Mouse (Mus musculus): ENCODE measurements around the gene Xlr3a. TPM values are rescaled to one million over a fixed set of nuclear protein-coding genes. Genes with fewer than 3 reads are reported as not detected.
A peak's percentile ranks its signal among the peaks of the same experiment; 100 is the strongest.

Gene Xlr3a
- polyA plus RNA-seq, 1 experiment from 2014 or later = 3.6 TPM

DNA sequence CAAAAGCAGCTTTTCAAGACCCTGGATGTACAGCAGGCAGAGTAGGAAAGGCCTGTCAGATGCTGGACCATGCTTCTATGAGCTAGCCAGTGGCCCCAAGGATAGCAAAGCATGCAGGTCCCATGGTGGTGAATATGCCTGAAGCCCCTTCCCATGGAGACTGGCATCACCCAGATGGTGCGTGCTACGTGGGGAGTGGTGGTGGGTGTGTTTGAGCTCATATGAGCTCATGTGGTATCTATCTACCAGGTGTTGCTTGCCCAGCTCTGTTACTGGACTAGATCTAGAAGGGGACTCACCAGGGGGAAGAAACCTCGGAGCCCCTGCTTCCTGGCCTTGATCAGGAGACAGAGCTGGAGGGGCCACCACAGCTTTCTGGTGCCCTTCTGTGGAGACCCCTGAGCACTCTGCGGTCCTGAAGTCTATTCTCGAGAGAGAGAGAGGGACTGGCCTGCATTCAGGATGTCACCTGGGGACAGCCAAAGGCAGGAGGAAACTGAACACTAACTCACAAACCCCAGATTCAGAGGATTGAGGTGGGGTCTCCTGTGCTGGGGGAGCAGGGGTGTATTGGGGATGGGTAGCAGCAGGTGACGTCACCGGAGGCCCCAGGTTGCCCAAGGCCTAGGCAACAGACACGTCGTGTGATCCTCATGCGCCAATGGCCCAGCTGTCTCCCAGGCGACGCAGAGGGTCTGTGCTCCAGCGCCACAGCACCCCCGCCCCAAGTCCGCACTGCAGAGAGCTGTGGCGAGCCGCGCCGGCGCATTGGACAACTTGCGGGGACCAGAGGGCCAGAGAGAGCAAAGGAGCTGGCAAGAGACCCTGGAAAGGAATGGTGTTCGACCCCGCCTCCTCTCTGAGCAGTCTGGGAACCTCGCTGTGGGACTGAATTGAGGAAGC, 33.1 kb downstream of the Xlr3a start:
- H3K4me3 ChIP-seq (ENCODE audit: low read depth, low read length) = peak overlapping the region; percentile 16; the same call in 1 of the 2 replicates
- no peaks in the 10 kb centered on the region for H3K4me1 ChIP-seq (replicated peaks; ENCODE audit: control insufficient read depth, insufficient read depth, low read length)
- H3K9me3 ChIP-seq (ENCODE audit: control insufficient read depth, low read length) = no peaks in the 10 kb centered on the region
- H3K27me3 ChIP-seq (ENCODE audit: control insufficient read depth, insufficient read depth, low read length) = no peaks in the 10 kb centered on the region
- H3K27ac ChIP-seq (ENCODE audit: low read depth, low read length) = no peak overlapping the region
- peak overlapping the region; percentile 54 for H3K9ac ChIP-seq (ENCODE audit: low read length)
- no peaks in the 10 kb centered on the region for H3K36me3 ChIP-seq (ENCODE audit: control insufficient read depth, insufficient read depth, low read length)
- peak overlapping the region; percentile 46 for H3K4me2 ChIP-seq (ENCODE audit: low read depth, low read length, severe bottlenecking)
- ATAC-seq (replicated peaks; ENCODE audit: low FRiP score) (peak; percentile 67), DNase-seq (ENCODE audit: low spot score) (peak; percentile 70)
- 26% methylated on average over 22 of the region's 24 CpGs for WGBS

GRCm38 (mm10) chrX:73062323-73062722, 34.6 kb downstream of the Xlr3a start:
- ATAC-seq (replicated peaks; ENCODE audit: low FRiP score) (no peak), DNase-seq (ENCODE audit: low spot score) (no peak)
- no peak overlapping the region for H3K9ac ChIP-seq (ENCODE audit: low read length)
- no peaks in the 10 kb centered on the region for H3K27me3 ChIP-seq (ENCODE audit: control insufficient read depth, insufficient read depth, low read length)
- no peaks in the 10 kb centered on the region for H3K36me3 ChIP-seq (ENCODE audit: control insufficient read depth, insufficient read depth, low read length)
- WGBS = 47% methylated on average over 5 of the region's 5 CpGs
- H3K4me1 ChIP-seq (replicated peaks; ENCODE audit: control insufficient read depth, insufficient read depth, low read length) = no peaks in the 10 kb centered on the region
- H3K27ac ChIP-seq (ENCODE audit: low read depth, low read length) = no peak overlapping the region
- H3K9me3 ChIP-seq (ENCODE audit: control insufficient read depth, low read length) = no peaks in the 10 kb centered on the region
- no peak overlapping the region for H3K4me2 ChIP-seq (ENCODE audit: low read depth, low read length, severe bottlenecking)
- H3K4me3 ChIP-seq (ENCODE audit: low read depth, low read length) = no peak overlapping the region

DNA sequence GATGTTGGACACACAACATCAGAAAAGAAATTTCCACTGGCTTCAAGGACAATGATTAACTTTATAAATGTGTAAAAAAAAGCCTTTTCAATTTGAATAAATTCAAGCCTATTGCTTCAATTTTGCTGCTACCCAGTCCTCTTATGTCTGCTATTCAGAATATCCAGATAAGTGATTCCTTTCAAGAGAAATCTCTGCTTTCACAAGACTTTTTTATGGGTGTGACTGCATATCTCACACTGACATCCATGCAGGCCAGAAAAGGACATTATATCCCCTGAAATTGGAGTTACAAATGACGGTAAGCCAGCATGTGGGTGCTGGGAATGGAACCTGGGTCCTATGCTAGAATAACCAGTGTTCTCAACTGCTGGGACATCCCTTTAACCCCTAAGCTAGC, 35.4 kb downstream of the Xlr3a start:
- no peak overlapping the region for H3K27ac ChIP-seq (ENCODE audit: low read depth, low read length)
- no peaks in the 10 kb centered on the region for H3K9me3 ChIP-seq (ENCODE audit: control insufficient read depth, low read length)
- DNase-seq (ENCODE audit: low spot score) (no peak), ATAC-seq (replicated peaks; ENCODE audit: low FRiP score) (no peak)
- H3K4me3 ChIP-seq (ENCODE audit: low read depth, low read length) = no peak overlapping the region
- no peaks in the 10 kb centered on the region for H3K36me3 ChIP-seq (ENCODE audit: control insufficient read depth, insufficient read depth, low read length)
- no peaks in the 10 kb centered on the region for H3K4me1 ChIP-seq (replicated peaks; ENCODE audit: control insufficient read depth, insufficient read depth, low read length)
- H3K27me3 ChIP-seq (ENCODE audit: control insufficient read depth, insufficient read depth, low read length) = no peaks in the 10 kb centered on the region
- H3K9ac ChIP-seq (ENCODE audit: low read length) = no peak overlapping the region
- WGBS = 91% methylated on average over 1 of the region's 1 CpGs
- H3K4me2 ChIP-seq (ENCODE audit: low read depth, low read length, severe bottlenecking) = no peak overlapping the region

DNA sequence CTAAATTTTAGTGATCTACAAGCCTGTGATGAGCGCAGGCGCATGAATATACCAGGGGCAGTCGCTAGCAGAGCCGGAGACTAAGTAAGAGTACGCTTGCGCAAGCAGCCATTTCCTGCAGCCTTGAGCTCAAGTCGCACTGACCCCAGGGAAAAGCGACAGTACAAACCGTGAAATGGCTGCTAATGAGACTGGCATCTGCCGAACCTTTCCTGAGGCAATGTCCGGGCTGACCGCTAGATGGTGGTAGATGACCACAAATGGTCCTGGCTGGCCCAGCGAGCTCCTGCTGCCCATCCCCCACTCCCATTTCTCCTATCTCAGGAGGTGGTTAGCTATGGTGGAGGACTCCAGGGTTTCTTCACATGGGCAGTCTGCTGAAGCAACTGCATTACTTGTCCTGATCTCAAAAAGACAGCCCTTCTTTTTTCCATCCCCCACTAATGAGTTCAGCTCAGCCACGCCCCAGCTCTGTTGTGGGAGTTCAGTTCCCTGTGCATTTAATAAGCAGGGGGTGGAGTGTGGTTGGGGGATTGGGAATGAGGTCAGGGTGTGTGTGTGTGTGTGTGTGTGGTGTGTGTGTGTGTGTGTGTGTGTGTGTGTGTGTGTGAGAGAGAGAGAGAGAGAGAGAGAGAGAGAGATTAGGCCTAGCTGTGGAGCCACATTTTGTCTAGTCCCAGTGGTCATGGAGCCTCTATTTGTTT, 42.9 kb downstream of the Xlr3a start:
- DNase-seq (ENCODE audit: low spot score) (peak; percentile 94), ATAC-seq (replicated peaks; ENCODE audit: low FRiP score) (peak; percentile 94)
- no peaks in the 10 kb centered on the region for H3K36me3 ChIP-seq (ENCODE audit: control insufficient read depth, insufficient read depth, low read length)
- WGBS = 16% methylated on average over 13 of the region's 14 CpGs
- no peaks in the 10 kb centered on the region for H3K9me3 ChIP-seq (ENCODE audit: control insufficient read depth, low read length)
- H3K9ac ChIP-seq (ENCODE audit: low read length) = no peak overlapping the region; the same call in 1 of the 2 replicates
- no peak overlapping the region for H3K4me3 ChIP-seq (ENCODE audit: low read depth, low read length)
- H3K4me2 ChIP-seq (ENCODE audit: low read depth, low read length, severe bottlenecking) = no peak overlapping the region
- no peaks in the 10 kb centered on the region for H3K27me3 ChIP-seq (ENCODE audit: control insufficient read depth, insufficient read depth, low read length)
- H3K27ac ChIP-seq (ENCODE audit: low read depth, low read length) = no peak overlapping the region
- no peaks in the 10 kb centered on the region for H3K4me1 ChIP-seq (replicated peaks; ENCODE audit: control insufficient read depth, insufficient read depth, low read length)

- Histone ChIP-seq H3K9ac (ENCODE audit: low read length) (no peak overlapping the region), H3K9me3 (ENCODE audit: control insufficient read depth, low read length) (no peaks in the 10 kb centered on the region), H3K4me3 (ENCODE audit: low read depth, low read length) (no peak overlapping the region), H3K27ac (ENCODE audit: low read depth, low read length) (no peak overlapping the region), H3K4me2 (ENCODE audit: low read depth, low read length, severe bottlenecking) (no peak overlapping the region), H3K36me3 (ENCODE audit: control insufficient read depth, insufficient read depth, low read length) (no peaks in the 10 kb centered on the region), H3K27me3 (ENCODE audit: control insufficient read depth, insufficient read depth, low read length) (no peaks in the 10 kb centered on the region), H3K4me1 (replicated peaks; ENCODE audit: control insufficient read depth, insufficient read depth, low read length) (no peaks in the 10 kb centered on the region)
- 83% methylated on average over 12 of the region's 12 CpGs for WGBS
- ATAC-seq (replicated peaks; ENCODE audit: low FRiP score) (no peak), DNase-seq (ENCODE audit: low spot score) (no peak)
Observed at GRCm38 (mm10) chrX:73039666-73040065, 57.2 kb downstream of the Xlr3a start.

- no peaks in the 10 kb centered on the region for H3K27me3 ChIP-seq (ENCODE audit: control insufficient read depth, insufficient read depth, low read length)
- no peaks in the 10 kb centered on the region for H3K4me1 ChIP-seq (replicated peaks; ENCODE audit: control insufficient read depth, insufficient read depth, low read length)
- H3K27ac ChIP-seq (ENCODE audit: low read depth, low read length) = no peak overlapping the region
- no peak overlapping the region for H3K9ac ChIP-seq (ENCODE audit: low read length)
- 89% methylated on average over 8 of the region's 8 CpGs for WGBS
- H3K4me3 ChIP-seq (ENCODE audit: low read depth, low read length) = no peak overlapping the region
- no peak for DNase-seq (ENCODE audit: low spot score)
- no peak for ATAC-seq (replicated peaks; ENCODE audit: low FRiP score)
- no peaks in the 10 kb centered on the region for H3K36me3 ChIP-seq (ENCODE audit: control insufficient read depth, insufficient read depth, low read length)
- H3K4me2 ChIP-seq (ENCODE audit: low read depth, low read length, severe bottlenecking) = no peak overlapping the region
- no peaks in the 10 kb centered on the region for H3K9me3 ChIP-seq (ENCODE audit: control insufficient read depth, low read length)
Observed at GRCm38 (mm10) chrX:73038831-73039230, 58.1 kb downstream of the Xlr3a start.

DNA sequence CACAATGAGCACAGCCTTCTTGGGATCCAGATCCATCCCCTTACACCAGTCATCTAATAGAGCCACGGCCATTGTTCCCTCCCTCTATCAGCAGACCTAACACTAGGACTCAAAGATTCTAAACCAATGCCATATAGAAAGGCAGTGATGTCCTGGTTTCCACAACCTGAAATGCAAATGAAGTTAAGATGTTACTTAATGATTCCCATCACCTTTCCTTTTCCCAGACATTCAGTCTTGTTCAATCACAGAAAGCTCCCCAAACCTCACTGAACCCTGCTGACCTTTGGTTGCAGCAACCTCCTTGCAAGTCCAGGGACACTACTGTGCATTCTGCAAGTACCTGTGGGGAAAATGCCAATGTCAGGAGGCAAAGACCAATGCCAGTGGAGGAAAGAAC, 59.9 kb downstream of the Xlr3a start, which contains the start of gene Pnma5:
Gene Pnma5, minus strand, starts transcription at position 101 of the 400 bp plus-strand sequence.
- Histone ChIP-seq H3K9ac (ENCODE audit: low read length) (no peak within 1 kb of the TSS), H3K4me1 (replicated peaks; ENCODE audit: control insufficient read depth, insufficient read depth, low read length) (no peaks in the 10 kb centered on the region), H3K27ac (ENCODE audit: low read depth, low read length) (no peak within 1 kb of the TSS), H3K4me3 (ENCODE audit: low read depth, low read length) (no peak within 1 kb of the TSS), H3K4me2 (ENCODE audit: low read depth, low read length, severe bottlenecking) (no peak within 1 kb of the TSS), H3K36me3 (ENCODE audit: control insufficient read depth, insufficient read depth, low read length) (no peaks in the 10 kb centered on the region), H3K9me3 (ENCODE audit: control insufficient read depth, low read length) (no peaks in the 10 kb centered on the region), H3K27me3 (ENCODE audit: control insufficient read depth, insufficient read depth, low read length) (no peaks in the 10 kb centered on the region)
- 89% methylated on average over 1 of the region's 1 CpGs for WGBS
- DNase-seq (ENCODE audit: low spot score) (no peak), ATAC-seq (replicated peaks; ENCODE audit: low FRiP score) (no peak)

Data from forebrain, embryonic 11.5 days (tissue).